Mouse (Mus musculus) C2C12 (cell line): ENCODE measurements at regions not wholly inside any gene's neighbourhood (a gene's known extent, or its start where the extent isn't known, plus 50 kb on each side); places are given as distances from the start of the nearest gene placed in this dataset.

Experiments
- CTCF ChIP-seq: IDR thresholded peaks from one replicate; pipeline ENCODE4 v1.5.1; 2011; ENCODE audit not compliant: control insufficient read depth, insufficient read depth, insufficient read length
- USF1 ChIP-seq: IDR thresholded peaks from one replicate; pipeline ENCODE4 v1.6.1; 2011; ENCODE audit warnings: low read depth, mild to moderate bottlenecking, control low read depth, moderate library complexity

DNA sequence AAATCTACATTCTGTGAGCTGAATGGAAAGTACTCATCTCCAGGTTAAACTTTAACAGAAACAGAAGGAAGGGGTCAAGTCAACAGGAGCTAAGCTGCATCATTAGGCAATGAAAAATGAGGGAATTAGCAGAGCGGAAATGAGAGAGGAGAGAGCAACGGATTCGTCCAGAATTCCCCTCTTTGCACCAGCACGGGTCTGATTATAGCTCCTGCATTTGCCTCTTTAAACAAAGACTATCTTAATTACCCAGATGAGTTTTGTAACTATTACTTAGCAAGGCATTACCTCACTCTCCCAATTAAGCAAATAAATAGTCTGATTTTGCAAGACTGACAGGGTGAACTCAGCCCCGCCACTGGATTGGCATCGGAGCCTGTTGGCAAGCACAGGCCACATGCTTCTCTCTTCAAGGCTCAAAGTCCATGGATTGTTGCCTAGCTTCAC is 81.8 kb downstream of the 1190002N15Rik start:
- TF ChIP-seq CTCF (no peak), USF1 (no peak)
